Comparison of ENCODE assay signal across 10 mouse cellular contexts in the genomic region with DNA sequence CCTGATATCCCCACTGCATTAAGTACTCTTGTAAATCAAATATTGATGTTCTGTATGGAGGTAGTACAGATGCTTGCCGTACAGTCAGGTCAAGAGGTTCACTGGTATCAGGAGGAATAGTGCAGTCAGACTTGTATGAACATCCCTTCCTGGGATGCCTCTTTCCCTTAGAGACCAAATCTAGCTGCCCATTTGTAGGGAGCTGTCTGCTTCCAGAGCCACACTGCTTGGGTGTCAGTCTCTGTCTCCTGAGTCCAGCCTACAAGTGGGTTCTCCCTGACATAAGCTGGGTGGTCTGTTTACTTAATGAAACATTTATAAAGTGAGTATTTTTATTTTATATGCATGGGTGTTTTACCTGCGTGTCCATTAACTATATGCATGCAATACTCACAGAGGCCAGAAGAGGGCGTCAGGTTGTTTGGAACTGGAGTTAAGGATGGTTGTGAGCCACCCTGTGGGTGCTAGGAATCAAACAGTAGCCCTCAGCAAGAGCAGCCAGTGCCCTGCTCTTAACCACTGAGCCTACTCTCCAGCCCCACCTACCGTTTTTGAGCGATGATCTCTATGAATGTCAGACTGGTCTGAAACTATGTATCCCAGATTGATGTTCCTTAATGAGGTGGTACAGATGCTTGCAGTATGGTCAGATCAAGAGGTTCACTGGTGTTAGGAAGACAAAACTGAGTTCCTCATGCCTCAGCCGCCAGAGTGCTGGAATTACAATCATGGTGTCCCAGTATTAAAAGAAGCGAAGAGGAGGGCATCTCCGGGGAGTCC. TPM values are rescaled to one million over a fixed set of nuclear protein-coding genes. Genes with fewer than 3 reads are reported as not detected.
A peak's percentile ranks its signal among the peaks of the same experiment; 100 is the strongest.
DNase-seq lines count a peak whose midpoint lies in the region; ATAC-seq and TF ChIP-seq lines count a peak whose summit lies in the region.
"Had no signal": no experiment of that assay in that cellular context is flagged by ENCODE, and none has a peak within 500 bp of the region (broad histone marks: within the 10 kb centered on the region; RNA-seq: fewer than 3 reads in every experiment).

No protein-coding gene starts in this region.

- H3K27ac ChIP-seq in kidney, embryonic 15.5 days, result peak overlapping the region; percentile 75; the same call in 1 of the 2 replicates
- no peak overlapping the region for H3K27ac ChIP-seq in kidney, embryonic 14.5 days (ENCODE audit: low read depth, low read length)
- peak overlapping the region; percentile 90 for H3K27ac ChIP-seq in thymus, adult 2 months (ENCODE audit: control insufficient read depth, insufficient read depth, low read length)
- H3K27ac ChIP-seq in bone marrow, adult 2 months (ENCODE audit: control insufficient read depth, insufficient read depth, low read depth, low read length, poor library complexity), result peak overlapping the region; percentile 88; the same call in 1 of the 2 replicates
- H3K27ac ChIP-seq: intestine, embryonic 15.5 days had no signal

- no peak for TF ChIP-seq POLR2A in thymus, adult 2 months (IDR thresholded peaks at IDR 0.05; ENCODE audit: control insufficient read depth, extremely low read depth, insufficient read depth, low read length, poor library complexity)
- no peak for TF ChIP-seq POLR2A in bone marrow, adult 2 months (IDR thresholded peaks at IDR 0.05; ENCODE audit: borderline replicate concordance, control insufficient read depth, low read depth, low read length)

- no peaks in the 10 kb centered on the region for H3K27me3 ChIP-seq in kidney, embryonic 15.5 days
- H3K27me3 ChIP-seq in kidney, embryonic 14.5 days (ENCODE audit: control insufficient read depth, insufficient read depth, low read length), result no peaks in the 10 kb centered on the region
- H3K27me3 ChIP-seq in thymus, adult 2 months (ENCODE audit: control insufficient read depth, insufficient read depth, low read length), result no peaks in the 10 kb centered on the region
- H3K27me3 ChIP-seq: intestine, embryonic 15.5 days had no signal

- H3K9ac ChIP-seq in kidney, embryonic 15.5 days, result no peak overlapping the region
- H3K9ac ChIP-seq in kidney, embryonic 14.5 days (ENCODE audit: low read depth, low read length), result no peak overlapping the region
- H3K9ac ChIP-seq: intestine, embryonic 15.5 days had no signal

- no peak overlapping the region for H3K4me2 ChIP-seq in kidney, embryonic 15.5 days
- no peak overlapping the region for H3K4me2 ChIP-seq in kidney, embryonic 14.5 days (replicated peaks; ENCODE audit: low read depth, low read length)
- H3K4me2 ChIP-seq: intestine, embryonic 15.5 days had no signal

- TF ChIP-seq CTCF in thymus, adult 2 months (IDR thresholded peaks at IDR 0.05; ENCODE audit: borderline replicate concordance, control insufficient read depth, extremely low read depth, insufficient read depth, low read length, poor library complexity), result peak; percentile 24; the same call in 1 of the 2 replicates
- TF ChIP-seq CTCF in bone marrow, adult 2 months (IDR thresholded peaks at IDR 0.05; ENCODE audit: control insufficient read depth, insufficient read depth, low read length), result peak; percentile 16; the same call in 1 of the 2 replicates

- no peaks in the 10 kb centered on the region for H3K9me3 ChIP-seq in kidney, embryonic 15.5 days (replicated peaks)
- H3K9me3 ChIP-seq in kidney, embryonic 14.5 days (ENCODE audit: control insufficient read depth, low read length), result no peaks in the 10 kb centered on the region; the same call in 1 of the 2 replicates
- H3K9me3 ChIP-seq: intestine, embryonic 15.5 days had no signal

- no peak overlapping the region for H3K4me3 ChIP-seq in kidney, embryonic 15.5 days (replicated peaks)
- H3K4me3 ChIP-seq in kidney, embryonic 14.5 days (ENCODE audit: low read length), result no peak overlapping the region
- no peak overlapping the region for H3K4me3 ChIP-seq in thymus, adult 2 months (ENCODE audit: control insufficient read depth, insufficient read depth, low read length)
- no peak overlapping the region for H3K4me3 ChIP-seq in bone marrow, adult 2 months (replicated peaks; ENCODE audit: control insufficient read depth, low read depth, low read length)
- H3K4me3 ChIP-seq: intestine, embryonic 15.5 days; myocyte had no signal

- ATAC-seq in kidney, embryonic 15.5 days (replicated peaks; ENCODE audit: low FRiP score), result no peak
- ATAC-seq in kidney, embryonic 14.5 days (ENCODE audit: low FRiP score, low TSS enrichment), result no peak
- ATAC-seq in monocyte, adult 5-6 weeks (replicated peaks; ENCODE audit: insufficient number of reproducible peaks, low FRiP score, low TSS enrichment, poor library complexity, severe bottlenecking), result no peak
- ATAC-seq: intestine, embryonic 15.5 days had no signal

- DNase-seq in thymus, adult 2 months, result no peak
- DNase-seq in thymus, adult 18-20 months, result no peak
- DNase-seq in adrenal gland, postnatal 4 days (ENCODE audit: low spot score in 2 of 2), result no peak
- DNase-seq: cerebellum, adult 8-10 months had no signal

- H3K36me3 ChIP-seq in kidney, embryonic 15.5 days, result peaks cover 11% of the 10 kb centered on the region; the same call in 1 of the 2 replicates
- H3K36me3 ChIP-seq in kidney, embryonic 14.5 days (ENCODE audit: control insufficient read depth, insufficient read depth, low read length), result no peaks in the 10 kb centered on the region
- peaks cover 4% of the 10 kb centered on the region; the same call in 1 of the 2 replicates for H3K36me3 ChIP-seq in thymus, adult 2 months (ENCODE audit: control insufficient read depth, insufficient read depth, low read length)
- H3K36me3 ChIP-seq: intestine, embryonic 15.5 days had no signal

- 0 out of 2 replicates have a peak, but pooled peaks cover 7% of the 10 kb centered on the region for H3K4me1 ChIP-seq in kidney, embryonic 15.5 days
- H3K4me1 ChIP-seq in kidney, embryonic 14.5 days (ENCODE audit: control insufficient read depth, insufficient read depth, low read length), result no peaks in the 10 kb centered on the region
- H3K4me1 ChIP-seq in thymus, adult 2 months (replicated peaks; ENCODE audit: control insufficient read depth, insufficient read depth, low read length), result peaks cover 34% of the 10 kb centered on the region
- H3K4me1 ChIP-seq in bone marrow, adult 2 months (ENCODE audit: control insufficient read depth, insufficient read depth, low read length), result peaks cover 9% of the 10 kb centered on the region
- H3K4me1 ChIP-seq: intestine, embryonic 15.5 days had no signal

- 86% methylated on average over 8 of the region's 8 CpGs for WGBS in kidney, embryonic 15.5 days
- WGBS in kidney, embryonic 14.5 days, result 86% methylated on average over 8 of the region's 8 CpGs
- WGBS in thymus, adult 2 months, result 95% methylated on average over 8 of the region's 8 CpGs
- WGBS in bone marrow, adult 2 months, result 90% methylated on average over 8 of the region's 8 CpGs

RNA-seq across cellular contexts. Expression of a gene that starts 7.2 kb away (rescaled TPM):
- 14.5 and 17.4 TPM in 2 replicates for polyA plus RNA-seq in kidney, embryonic 15.5 days (2015; fragmentation: Nextera tagmentation; extraction: Ambion mirVana)
- 12.0 and 16.6 TPM in 2 replicates for polyA plus RNA-seq in kidney, embryonic 14.5 days (2014; fragmentation: Nextera tagmentation; extraction: Ambion mirVana)
- 30.9 and 44.8 TPM in 2 replicates for polyA plus RNA-seq in thymus, adult 2 months (2012; rRNA removed)
- 15.1 and 22.2 TPM in 2 replicates for polyA plus RNA-seq in bone marrow, adult 2 months (2011; ENCODE audit: insufficient read depth, insufficient read length, low replicate concordance, missing spikeins)
- 14.8 to 15.5 TPM (median 15.0 TPM) in 3 replicates for total RNA-seq in monocyte, adult 5-6 weeks (2017)
- 10 to 100 TPM; 22.0 to 36.5 TPM for total RNA-seq in adrenal gland, postnatal 4 days (2021)

RNA-seq across cellular contexts. Expression of a gene that starts 37.6 kb away (rescaled TPM):
- 5.0 and 5.4 TPM in 2 replicates for polyA plus RNA-seq in kidney, embryonic 15.5 days (2015; fragmentation: Nextera tagmentation; extraction: Ambion mirVana)
- polyA plus RNA-seq in kidney, embryonic 14.5 days (2014; fragmentation: Nextera tagmentation; extraction: Ambion mirVana), result 3.8 and 4.9 TPM in 2 replicates
- polyA plus RNA-seq in thymus, adult 2 months (2012; rRNA removed), result 5.8 and 6.2 TPM in 2 replicates
- polyA plus RNA-seq in bone marrow, adult 2 months (2011; ENCODE audit: insufficient read depth, insufficient read length, low replicate concordance, missing spikeins), result 0.61 and 1.1 TPM in 2 replicates
- total RNA-seq in monocyte, adult 5-6 weeks (2017), result 1.4 to 5.3 TPM (median 1.6 TPM) in 3 replicates
- 1 to 10 TPM; 2.7 to 3.0 TPM for total RNA-seq in adrenal gland, postnatal 4 days (2021)
